Mouse (Mus musculus) erythroid progenitor cell, adult 5-6 weeks (primary cell): Measurements from ENCODE around the gene Kifc5b. TPM values are rescaled to one million over a fixed set of nuclear protein-coding genes. Genes with fewer than 3 reads are reported as not detected.

Source experiments
- ATAC-seq: replicated peaks from 2 replicates; pipeline ENCODE4 v1.8.0; 2016; ENCODE audit warnings: moderate number of reproducible peaks, mild to moderate bottlenecking, moderate TSS enrichment, inconsistent platforms; ENCODE audit not compliant: poor library complexity, low FRiP score, severe bottlenecking
- total RNA-seq, 2 experiments: library from RNA; stranded (forward) in 1 of 2; stranded (reverse) in 1 of 2; fragments of 150-400 nt in 1 of 2; fragments of 186-747, 209-891 nt in 1 of 2; gene quantifications; 2 replicates each; pipeline versions ENCODE4 v1.2.3 to v1.2.4; 2015 to 2017; ENCODE audit warnings: low replicate concordance in 2 of 2

The Kifc5b gene
- total RNA-seq, 2 experiments from 2014 or later: 34.8 to 197 TPM

DNA sequence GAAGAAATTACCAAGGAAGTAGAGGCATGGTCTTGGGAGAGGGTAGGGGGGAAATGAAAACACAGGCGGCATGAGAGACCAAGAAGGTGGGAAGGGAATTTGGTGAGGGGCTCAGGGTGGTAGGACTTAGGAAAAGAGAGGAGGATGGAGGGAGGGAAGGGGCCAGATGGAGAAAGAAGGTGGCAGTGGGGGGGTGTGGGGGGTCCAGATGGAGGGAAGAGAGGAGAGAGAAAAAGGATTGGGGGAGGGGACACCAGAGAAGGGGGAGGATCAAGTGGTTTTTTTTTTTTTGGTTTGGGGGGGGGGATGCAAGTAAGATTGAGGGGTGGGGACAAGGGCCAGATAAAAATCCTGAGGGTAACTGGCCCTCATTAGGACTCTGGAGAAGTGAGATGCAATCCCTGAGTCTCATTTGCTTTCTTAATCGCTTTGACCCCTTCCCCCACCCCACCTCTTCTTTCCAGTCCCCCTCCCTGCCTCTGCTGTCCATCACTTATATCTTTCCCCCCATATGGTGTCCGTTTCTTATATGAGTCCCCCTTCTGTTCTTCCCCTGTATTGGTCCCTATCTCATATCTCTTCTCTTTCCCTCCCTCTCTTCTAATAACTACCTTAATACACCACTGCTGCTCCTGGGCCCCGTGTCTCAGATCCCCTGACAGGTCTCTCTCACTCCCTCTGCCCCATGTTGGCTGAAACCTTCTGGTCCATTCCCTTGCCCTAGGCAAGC, 25.1 kb downstream of the Kifc5b start:
- ATAC-seq: no peak

DNA sequence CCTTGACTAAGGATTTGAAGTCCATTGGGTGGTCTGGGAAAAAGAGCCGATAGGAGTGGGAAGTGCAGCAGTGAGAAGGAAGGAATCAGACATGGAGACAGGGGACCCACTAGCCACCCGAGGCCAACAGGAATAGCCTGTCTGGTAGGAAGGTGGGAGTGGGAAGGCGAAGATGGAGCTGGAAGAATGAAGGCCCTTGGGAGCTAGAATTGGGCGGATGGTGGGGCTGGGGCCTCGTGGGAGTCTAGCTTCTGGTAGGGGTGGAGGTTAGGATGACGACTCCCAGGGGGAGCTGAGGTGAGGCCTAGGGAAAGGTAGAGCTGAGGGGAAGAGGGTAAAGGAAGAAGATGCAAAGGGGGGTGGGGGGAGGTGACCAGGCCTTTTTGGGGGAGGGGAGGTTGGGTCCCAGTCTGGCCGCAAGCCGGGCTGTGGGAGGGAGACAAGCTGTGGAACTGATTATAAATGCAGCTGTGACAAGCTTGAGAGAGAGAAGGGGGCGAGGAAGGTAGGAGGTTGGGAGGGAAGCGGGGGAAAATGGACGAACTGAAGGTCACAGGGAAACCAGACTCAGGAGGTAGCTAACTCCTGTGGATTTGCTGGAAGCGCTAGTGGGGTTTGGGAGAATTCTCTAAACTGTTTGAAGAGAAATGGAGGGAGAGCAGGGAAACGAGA, 29.1 kb downstream of the Kifc5b start:
- ATAC-seq: no peak

DNA sequence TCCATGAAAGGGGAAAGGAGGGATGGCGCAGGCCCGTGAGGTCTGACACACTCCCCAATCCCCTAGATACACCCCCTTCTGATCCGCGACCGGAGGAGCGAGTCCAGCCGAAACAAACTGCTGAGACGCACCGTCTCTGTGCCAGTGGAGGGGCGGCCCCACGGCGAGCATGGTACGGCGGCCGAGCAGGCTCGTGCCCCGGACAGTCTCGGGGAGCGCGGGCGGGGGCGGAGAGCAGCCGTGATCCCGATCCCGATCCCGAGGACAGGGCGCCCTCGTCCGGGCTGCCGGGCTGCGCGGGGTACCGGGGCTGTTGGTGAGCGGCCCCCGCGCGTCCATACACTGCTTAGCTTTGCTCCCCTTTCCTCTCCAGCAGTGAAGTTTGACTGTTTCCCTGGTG, 29.7 kb downstream of the Kifc5b start:
- peak; percentile 62 for ATAC-seq

DNA sequence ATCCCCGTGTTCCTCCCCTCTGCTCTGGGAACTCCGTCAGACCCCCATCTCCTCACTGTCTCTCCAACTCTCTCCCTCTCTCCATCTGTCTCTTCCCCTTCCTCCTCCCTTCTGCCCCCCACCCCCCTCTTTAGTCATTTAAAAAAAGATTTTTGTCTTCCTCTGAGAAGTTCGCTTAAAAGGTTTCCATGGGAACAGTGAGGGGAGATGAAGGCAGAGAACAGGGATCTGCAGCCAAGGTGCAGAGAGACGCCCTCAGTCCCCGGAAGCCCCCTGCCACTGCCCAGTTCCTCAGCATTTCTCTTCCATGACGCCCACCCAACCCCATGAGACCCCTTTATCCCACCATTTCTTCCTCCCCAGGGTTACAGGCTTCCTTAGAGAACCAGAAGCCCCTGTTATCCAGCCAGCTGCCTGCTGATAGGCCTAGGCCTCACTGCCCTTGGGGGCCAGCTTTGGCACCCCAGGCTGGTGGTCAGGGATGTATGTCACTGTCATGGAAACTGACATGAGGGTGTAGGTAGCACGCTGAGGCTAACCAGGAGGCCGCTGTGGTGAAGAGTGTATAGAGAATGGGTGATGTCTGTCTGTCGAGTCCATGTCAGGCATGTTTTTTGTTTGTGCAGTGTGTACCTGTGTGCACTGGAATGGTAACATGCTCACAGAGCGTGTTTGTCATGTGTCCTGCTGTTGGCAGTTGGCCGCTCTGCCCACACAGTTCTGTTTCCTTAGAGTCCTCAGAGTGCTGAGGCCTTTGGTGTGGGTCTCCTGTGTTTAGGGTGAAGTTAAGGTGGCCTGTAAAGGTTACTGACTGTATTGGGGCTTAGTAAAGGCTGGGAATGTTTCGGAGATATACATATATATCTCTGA, 30.6 kb downstream of the Kifc5b start:
- no peak for ATAC-seq

DNA sequence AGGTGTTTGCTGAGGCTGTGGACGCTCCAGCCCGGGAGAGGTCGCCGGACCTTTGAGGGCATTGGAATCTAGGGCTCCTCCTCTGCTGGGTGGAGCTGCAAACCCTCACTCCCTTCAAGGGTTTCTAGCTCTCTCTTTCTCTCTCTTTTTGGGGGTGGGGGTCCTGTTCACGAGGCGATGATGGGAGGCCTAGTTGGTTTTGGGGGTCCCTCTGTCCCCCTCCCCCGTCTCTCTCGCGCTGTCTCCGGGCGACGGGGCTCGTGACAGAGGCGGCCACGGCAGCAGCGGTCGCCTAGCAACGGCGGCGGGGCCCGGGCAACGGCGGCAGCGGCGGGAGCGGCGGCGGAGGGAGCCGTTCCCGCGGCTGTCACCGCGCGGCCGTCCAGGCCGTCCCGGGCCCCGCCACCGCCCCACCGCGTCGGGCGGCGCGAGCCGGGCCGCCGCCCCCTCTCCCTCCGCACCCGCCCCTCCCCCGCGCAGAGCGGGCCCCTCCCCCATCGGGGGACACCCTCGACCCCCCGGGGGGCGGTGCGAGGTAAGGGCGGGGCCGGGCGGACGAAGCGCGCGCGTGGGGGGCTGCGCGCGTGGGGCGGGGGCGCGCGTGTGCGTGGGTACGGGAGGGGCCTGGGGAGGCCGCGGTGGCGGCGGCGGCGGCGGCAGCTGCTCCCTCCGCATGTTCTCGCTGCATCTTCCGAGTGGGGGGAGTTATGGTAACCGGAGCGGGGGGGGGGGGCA, 31.6 kb downstream of the Kifc5b start:
- peak; percentile 64 for ATAC-seq

DNA sequence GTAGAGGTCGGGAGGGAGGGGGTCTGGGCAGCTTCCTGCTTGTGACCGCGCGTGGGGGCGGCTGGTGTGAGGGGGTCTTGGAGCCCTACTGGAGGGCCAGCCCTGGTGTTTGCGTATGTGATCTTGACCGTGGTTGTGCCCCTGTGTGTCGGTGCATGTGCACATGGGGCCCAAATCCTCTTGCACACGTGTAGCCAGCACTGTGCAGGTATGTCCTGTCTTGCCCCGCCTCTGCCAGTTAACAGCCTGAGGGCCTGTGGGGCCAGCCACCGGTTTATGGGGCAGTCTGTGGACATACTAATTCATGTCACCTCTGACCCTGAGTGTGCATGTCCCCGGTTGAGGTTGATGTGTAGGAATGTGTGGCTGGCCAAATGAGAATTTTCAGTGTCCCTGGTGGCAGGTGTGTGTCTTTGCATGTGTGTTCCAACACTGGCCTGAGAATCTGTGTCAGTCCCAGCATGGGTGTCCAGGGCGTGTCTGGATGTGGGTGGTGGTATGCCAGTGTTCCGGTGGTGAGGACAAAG, 32.2 kb downstream of the Kifc5b start:
- ATAC-seq: peak; percentile 46

DNA sequence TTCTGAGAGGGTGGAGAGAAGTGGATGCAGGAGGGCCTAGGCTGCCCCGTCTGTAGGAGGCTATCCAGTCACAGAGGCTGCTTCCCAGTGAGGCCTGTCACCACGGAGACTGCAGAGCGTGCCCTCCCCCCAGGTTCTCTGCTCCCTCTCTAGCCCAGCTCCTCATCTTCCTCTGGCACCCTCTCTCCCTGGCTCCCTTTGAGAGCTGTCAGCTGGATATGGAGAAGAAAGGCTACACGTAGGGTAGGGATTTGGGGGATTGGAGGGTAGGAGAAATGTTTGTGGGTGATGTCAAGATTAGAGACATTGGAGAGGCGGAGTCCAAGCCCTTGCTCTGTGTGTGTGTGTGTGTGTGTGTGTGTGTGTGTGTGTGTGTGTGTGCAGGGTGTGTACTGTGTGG, 33.0 kb downstream of the Kifc5b start:
- ATAC-seq: no peak

DNA sequence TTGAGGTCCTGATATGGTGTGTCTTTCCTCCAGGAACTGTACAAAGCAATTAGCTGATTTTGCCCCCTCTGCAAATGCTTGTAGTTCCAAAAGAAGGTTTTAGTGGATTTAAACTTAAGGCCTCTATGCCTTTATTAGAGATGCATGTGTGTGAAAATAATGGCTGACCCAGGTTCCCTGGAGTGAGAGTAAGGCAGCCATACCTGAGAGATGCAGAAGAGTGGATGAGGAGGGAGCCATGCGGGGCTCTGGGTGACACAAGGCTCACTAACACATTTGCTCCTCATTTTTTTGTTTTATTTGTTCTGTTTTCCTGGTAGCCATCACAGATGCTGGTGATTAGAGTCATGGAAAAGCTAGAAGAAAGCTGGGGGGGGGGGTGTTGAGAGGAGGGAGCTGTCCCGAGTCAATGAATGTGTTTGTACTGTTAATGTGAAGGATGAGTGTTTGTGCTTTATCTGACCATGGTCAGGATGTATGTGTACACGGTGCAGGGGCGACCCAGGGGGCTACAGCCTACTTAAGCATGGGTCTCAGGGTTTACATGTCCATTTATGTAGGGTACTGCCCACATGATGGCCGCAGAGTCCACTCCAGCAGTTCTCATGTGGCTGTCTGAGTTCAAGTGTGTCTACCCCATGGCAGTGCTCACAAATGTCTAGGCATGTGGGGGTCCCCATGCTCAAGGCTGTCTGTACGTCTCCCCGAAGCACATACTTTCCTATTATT, 33.8 kb downstream of the Kifc5b start:
- no peak for ATAC-seq

DNA sequence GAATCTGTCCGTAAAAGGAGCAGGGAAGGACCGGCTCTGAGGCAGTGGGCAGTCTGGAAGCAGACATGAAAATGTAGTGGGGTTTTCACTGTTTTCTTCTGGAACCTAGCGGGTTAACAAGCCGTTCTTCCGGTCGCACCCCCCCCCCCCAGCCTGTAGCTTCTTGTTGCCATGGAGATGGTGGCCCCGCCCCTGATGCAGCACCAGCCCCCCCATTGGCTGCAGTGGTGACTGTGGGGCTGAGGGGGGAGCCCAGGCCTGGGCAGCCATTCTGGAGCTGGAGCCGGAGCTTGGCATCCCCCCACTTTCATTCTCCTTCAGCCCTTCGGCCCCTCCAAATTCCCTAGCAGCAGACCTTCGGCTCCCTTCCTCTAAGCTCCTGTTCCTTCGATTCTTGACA, 34.5 kb downstream of the Kifc5b start:
- no peak for ATAC-seq

DNA sequence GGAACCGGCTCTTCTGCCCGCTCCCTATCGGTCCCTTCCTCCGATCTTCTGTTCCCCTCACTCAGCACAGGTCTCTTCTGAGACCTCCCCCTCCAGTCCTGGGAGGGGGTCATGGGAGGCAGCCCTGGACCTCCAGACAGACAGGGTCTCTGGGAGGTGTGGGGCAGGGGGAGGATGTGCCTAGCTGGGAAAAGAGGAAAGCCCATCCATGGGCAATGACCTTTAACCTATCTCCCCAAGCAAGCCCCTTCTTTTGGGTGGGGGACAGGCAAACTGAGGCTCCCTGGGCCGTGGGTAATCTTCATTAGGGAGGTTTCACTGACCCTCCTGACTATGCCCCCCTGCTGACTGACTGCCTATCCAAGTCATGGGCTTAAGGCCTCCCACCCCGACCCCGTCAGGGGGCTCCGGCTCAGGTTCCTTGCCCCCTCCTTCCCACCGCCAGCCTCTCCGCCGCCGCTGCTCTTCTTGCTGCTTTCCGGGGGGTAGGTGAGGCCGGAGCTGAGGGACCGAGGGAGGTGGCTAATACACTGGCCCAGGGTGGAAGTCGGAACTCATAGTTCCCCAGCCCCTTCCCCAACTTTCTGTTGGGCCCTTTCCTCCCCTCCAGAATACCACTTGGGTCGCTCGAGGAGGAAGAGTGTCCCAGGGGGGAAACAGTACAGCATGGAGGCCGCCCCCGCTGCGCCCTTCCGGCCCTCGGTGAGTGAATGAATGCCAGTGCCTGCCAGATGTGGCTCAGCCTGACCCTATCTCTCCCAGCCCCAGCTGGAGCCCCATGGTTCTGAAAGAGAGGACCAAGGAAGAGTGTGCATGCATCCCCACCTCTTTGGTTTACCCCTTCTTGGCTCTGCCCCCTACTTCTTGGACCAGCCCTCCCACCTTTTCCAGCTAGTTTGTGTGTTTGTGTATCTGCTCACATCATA, 35.3 kb downstream of the Kifc5b start:
- no peak for ATAC-seq

DNA sequence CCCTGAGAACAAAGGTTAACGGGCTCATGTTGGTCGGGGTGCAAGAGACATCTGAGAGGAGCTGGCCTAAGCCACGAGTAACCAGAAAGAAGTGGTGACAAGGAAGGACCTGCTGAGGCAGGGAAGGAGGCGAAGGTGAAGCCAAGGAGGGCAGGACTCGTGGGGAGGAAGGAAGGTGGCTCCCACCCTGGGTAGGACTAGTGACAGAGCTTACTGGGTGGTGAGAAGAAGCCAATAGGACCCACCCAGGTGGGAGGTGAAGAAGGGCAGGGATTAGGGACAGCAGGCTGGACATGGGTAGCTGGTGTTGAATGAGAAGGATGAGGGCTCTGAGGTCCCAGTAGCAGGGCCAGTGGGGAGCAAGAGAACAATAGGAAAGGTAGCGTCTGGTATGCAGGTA, 36.3 kb downstream of the Kifc5b start:
- no peak for ATAC-seq

DNA sequence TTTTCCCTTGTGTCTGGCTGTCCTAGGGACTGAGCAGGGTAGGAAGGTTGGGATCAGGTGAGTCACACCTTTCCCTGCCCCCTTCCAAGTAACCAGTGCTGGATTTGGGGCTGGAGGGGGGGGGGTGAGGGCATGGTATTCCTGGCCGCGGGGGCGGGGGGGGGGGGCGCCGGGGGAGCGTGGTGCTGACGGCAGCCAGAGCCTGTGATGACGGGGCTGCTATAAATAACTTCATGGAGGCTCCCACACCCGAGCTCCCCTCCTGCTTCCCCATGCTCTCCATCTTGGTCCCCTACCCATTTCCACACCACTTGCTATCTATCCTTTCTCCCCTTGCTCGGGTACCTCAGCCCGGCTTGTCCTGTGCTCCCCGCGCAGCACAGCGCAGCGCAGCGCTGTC, 36.8 kb downstream of the Kifc5b start:
- ATAC-seq: no peak

DNA sequence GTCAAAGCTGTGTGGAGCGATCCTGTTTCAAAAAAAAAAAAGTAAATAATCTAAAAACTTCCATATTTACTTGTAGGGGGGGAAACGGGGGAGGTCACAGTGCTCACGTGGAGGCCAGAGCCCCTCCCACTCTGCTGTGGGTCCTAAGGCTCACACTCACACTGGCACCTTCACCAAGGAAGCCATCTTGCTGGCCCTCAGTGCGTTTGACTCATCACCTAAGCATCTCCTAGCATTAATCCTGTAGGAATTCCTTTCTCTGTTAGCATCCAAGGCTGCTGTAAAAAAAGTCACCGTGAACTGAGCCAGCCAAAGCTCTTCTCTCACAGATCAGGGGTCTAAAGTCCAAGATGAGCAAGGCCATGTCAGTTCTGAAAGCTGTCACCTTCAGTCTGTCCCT, 39.4 kb downstream of the Kifc5b start:
- ATAC-seq: peak; percentile 44

DNA sequence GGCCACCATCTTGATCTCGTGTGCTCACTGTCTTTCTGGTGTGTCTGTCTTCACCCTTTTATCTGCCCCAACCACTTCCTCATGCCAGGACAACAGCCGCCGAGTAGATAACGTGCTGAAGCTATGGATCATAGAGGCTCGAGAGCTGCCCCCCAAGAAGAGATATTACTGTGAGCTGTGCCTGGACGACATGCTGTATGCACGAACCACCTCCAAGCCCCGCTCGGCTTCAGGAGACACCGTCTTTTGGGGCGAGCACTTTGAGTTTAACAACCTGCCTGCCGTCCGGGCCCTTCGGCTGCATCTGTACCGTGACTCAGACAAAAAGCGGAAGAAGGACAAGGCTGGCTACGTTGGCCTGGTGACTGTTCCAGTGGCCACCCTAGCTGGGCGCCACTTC, 40.0 kb downstream of the Kifc5b start:
- ATAC-seq: peak; percentile 88

DNA sequence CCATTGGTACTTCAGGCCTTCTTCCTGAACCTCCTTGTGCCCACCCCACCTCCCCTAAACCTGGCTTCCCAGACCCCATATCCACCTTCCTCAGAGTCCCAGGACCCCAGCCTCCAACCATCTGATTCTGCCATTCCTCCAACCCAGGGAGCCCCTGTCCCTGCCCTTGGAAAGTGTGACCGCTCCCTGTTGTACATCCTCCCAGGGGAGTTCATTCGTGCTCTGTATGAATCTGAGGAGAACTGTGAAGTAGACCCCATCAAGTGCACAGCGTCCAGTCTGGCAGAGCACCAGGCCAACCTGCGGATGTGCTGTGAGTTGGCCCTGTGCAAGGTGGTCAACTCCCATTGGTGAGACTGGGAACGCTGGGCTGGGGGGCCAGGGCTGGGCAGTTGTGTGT, 41.0 kb downstream of the Kifc5b start:
- no peak for ATAC-seq

DNA sequence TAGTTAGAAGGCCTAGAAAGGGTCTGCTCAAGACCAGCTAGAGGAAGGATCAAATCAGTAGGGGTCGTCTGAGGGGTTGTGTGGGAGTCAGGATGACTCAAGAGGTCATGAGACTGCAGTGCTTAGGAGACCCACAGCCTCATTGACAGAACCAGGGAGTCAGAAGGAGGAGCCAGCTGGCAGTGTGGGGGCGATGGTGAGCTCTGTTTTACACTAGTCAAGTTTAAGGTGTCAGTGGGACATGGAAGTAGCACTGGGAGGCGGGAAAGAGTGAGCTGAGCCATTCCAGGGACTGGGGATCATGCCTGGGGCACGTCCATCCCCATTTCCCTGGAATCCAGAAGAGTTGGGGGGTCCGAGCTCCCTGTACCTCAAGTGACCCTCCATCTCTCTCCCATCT, 42.0 kb downstream of the Kifc5b start:
- no peak for ATAC-seq

DNA sequence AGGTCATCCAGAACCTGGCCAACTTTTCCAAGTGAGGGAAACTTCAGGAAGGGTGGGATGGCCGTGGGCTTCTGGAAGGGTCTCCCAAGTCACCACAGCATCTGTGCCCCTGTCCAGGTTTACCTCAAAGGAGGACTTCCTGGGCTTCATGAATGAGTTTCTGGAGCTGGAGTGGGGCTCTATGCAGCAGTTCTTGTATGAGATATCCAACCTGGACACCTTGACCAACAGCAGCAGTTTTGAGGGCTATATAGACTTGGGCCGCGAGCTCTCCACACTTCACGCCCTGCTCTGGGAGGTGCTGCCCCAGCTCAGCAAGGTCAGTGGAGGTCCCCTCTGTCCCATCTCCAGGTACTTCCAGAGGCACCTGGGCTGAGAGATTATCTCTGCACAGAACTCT, 42.9 kb downstream of the Kifc5b start:
- no peak for ATAC-seq

DNA sequence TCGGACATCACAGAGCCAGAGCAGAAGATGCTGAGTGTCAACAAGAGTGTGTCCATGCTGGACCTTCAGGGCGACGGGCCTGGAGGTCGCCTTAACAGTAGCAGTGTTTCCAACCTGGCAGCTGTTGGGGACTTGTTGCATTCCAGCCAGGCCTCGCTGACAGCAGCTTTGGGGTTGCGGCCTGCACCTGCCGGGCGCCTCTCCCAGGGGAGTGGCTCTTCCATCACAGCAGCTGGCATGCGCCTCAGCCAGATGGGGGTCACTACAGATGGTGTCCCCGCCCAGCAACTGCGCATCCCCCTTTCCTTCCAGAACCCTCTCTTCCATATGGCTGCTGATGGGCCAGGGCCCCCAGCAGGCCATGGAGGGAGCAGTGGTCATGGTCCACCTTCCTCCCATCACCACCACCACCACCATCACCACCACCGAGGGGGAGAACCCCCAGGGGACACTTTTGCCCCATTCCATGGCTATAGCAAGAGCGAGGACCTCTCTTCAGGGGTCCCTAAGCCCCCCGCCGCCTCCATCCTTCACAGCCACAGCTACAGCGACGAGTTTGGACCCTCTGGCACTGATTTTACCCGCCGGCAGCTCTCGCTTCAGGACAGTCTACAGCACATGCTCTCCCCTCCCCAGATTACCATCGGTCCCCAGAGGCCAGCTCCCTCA, 44.8 kb downstream of the Kifc5b start:
- ATAC-seq: no peak
